Mouse (Mus musculus) bone marrow macrophage, adult 2 months (primary cell): ENCODE data around the gene Kat2a.

Source experiments
- CTCF ChIP-seq: IDR thresholded peaks from 2 replicates; pipeline ENCODE4 v1.5.1; 2012; ENCODE audit warnings: low read depth, mild to moderate bottlenecking, low read length, moderate library complexity
- POLR2A ChIP-seq: IDR thresholded peaks from 2 replicates; pipeline ENCODE4 v1.6.1; 2012; ENCODE audit warnings: mild to moderate bottlenecking, low read depth, low read length, borderline replicate concordance

GRCm38 (mm10) chr11:100757566-100757965 is 45.3 kb upstream of the Kat2a start:
- no peak for TF ChIP-seq POLR2A
- no peak for TF ChIP-seq CTCF
